14 mouse cellular contexts compared by ENCODE assay signal in the genomic region with DNA sequence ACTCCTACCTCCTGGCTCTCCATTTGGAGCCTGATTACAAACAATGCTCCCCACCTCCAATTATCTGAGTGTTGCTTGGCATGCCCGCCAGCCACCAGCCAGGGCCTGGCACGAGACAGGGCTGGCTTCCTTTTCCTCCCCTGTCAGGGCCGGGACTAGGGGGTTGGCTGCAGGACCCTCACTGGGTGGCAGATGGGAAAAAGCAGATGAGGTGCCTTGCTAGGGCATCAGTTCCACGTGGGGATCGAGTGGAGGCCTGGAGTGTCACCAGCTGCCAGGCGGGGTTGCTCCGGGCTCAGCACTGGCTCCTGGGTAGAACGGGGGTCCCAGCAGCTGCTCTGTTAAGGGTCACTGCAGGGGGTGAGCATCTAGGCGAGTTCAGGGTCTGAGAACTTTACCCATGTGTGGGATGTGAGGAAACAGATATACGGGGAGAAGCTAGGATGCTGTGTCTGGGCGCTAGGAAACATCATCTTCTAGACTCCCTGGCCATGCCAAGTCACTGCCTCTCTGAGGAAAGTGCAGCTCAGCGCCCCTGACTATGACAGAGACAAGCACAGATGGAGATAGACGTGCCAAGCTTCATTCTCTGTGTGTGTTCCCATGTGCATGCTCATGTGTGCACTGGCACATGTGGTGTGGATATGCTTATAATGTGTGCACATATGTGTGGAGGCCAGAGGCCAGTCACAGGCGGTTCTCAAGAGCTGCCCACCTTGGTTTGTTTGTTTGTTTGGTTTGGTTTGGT. TPM values are rescaled to one million over a fixed set of nuclear protein-coding genes. Genes with fewer than 3 reads are reported as not detected.
A peak's percentile ranks its signal among the peaks of the same experiment; 100 is the strongest.
DNase-seq lines count a peak whose midpoint lies in the region; ATAC-seq lines count a peak whose summit lies in the region.
"Had no signal": no experiment of that assay in that cellular context is flagged by ENCODE, and none has a peak within 500 bp of the region (broad histone marks: within the 10 kb centered on the region; RNA-seq: fewer than 3 reads in every experiment).

No protein-coding gene starts in this region.

- ATAC-seq in neural tube, embryonic 13.5 days (ENCODE audit: low read depth) = peak; percentile 16; the same call in 1 of the 2 replicates
- ATAC-seq in hindbrain, embryonic 14.5 days (ENCODE audit: low FRiP score) = no peak
- ATAC-seq in neural tube, embryonic 15.5 days (ENCODE audit: low FRiP score) = no peak
- no peak for ATAC-seq in granulocyte monocyte progenitor cell, adult 5-6 weeks (replicated peaks; ENCODE audit: poor library complexity, severe bottlenecking)

- 0 out of 2 replicates have a peak overlapping the region, but pooled peaks have one; percentile 12 for H3K9ac ChIP-seq in neural tube, embryonic 13.5 days
- H3K9ac ChIP-seq in hindbrain, embryonic 14.5 days = no peak overlapping the region
- no peak overlapping the region for H3K9ac ChIP-seq in neural tube, embryonic 15.5 days (replicated peaks)

- DNase-seq in cerebellum, postnatal 10 days = peak; percentile 73 to 88
- no peak for DNase-seq in cerebellum, adult 9-10 months
- no peak for DNase-seq in neural tube, embryonic 10.5 days (ENCODE audit: extremely low spot score, low spot score)
- DNase-seq in hindbrain, embryonic 14.5 days (ENCODE audit: low spot score) = no peak
- no peak for DNase-seq in kidney, postnatal 14 days
- DNase-seq: gastrocnemius, postnatal 14 days; heart, postnatal 10 days; kidney, adult 9 months; lung, adult 18-20 months; lung, postnatal 36 days had no signal

- no peaks in the 10 kb centered on the region for H3K27me3 ChIP-seq in neural tube, embryonic 13.5 days
- H3K27me3 ChIP-seq in hindbrain, embryonic 14.5 days (ENCODE audit: control insufficient read depth, insufficient read depth, low read length) = no peaks in the 10 kb centered on the region
- H3K27me3 ChIP-seq in neural tube, embryonic 15.5 days (replicated peaks) = no peaks in the 10 kb centered on the region
- H3K27me3 ChIP-seq: CH12.LX had no signal

- H3K36me3 ChIP-seq in neural tube, embryonic 13.5 days = 0 out of 2 replicates have a peak, but pooled peaks cover 4% of the 10 kb centered on the region
- H3K36me3 ChIP-seq in hindbrain, embryonic 14.5 days (replicated peaks; ENCODE audit: control insufficient read depth, insufficient read depth) = no peaks in the 10 kb centered on the region
- H3K36me3 ChIP-seq in neural tube, embryonic 15.5 days = no peaks in the 10 kb centered on the region

- H3K4me2 ChIP-seq in neural tube, embryonic 13.5 days = no peak overlapping the region
- H3K4me2 ChIP-seq in hindbrain, embryonic 14.5 days (replicated peaks) = no peak overlapping the region
- H3K4me2 ChIP-seq in neural tube, embryonic 15.5 days = no peak overlapping the region

- H3K4me3 ChIP-seq in neural tube, embryonic 13.5 days = no peak overlapping the region
- no peak overlapping the region for H3K4me3 ChIP-seq in hindbrain, embryonic 14.5 days (replicated peaks; ENCODE audit: low read length)
- H3K4me3 ChIP-seq in neural tube, embryonic 15.5 days (replicated peaks) = no peak overlapping the region

- peak overlapping the region; percentile 75 for H3K27ac ChIP-seq in neural tube, embryonic 13.5 days (replicated peaks)
- peak overlapping the region; percentile 61 for H3K27ac ChIP-seq in hindbrain, embryonic 14.5 days
- peak overlapping the region; percentile 33; the same call in 1 of the 2 replicates for H3K27ac ChIP-seq in neural tube, embryonic 15.5 days (replicated peaks)

- WGBS in neural tube, embryonic 13.5 days = 54% methylated on average over 14 of the region's 14 CpGs
- WGBS in hindbrain, embryonic 14.5 days = 53% methylated on average over 14 of the region's 14 CpGs
- WGBS in neural tube, embryonic 15.5 days = 47% methylated on average over 14 of the region's 14 CpGs

- peaks cover 49% of the 10 kb centered on the region for H3K4me1 ChIP-seq in neural tube, embryonic 13.5 days (replicated peaks)
- peaks cover 6% of the 10 kb centered on the region for H3K4me1 ChIP-seq in hindbrain, embryonic 14.5 days (replicated peaks; ENCODE audit: control insufficient read depth, insufficient read depth, low read length)
- peaks cover 14% of the 10 kb centered on the region for H3K4me1 ChIP-seq in neural tube, embryonic 15.5 days

- no peaks in the 10 kb centered on the region for H3K9me3 ChIP-seq in neural tube, embryonic 13.5 days
- H3K9me3 ChIP-seq in hindbrain, embryonic 14.5 days (ENCODE audit: control insufficient read depth, low read length) = no peaks in the 10 kb centered on the region
- H3K9me3 ChIP-seq in neural tube, embryonic 15.5 days (replicated peaks) = no peaks in the 10 kb centered on the region

RNA-seq across cellular contexts. Expression of a gene that starts 18.9 kb away (rescaled TPM):
- 11.3 and 17.1 TPM in 2 replicates for polyA plus RNA-seq in neural tube, embryonic 13.5 days (2015; fragmentation: Nextera tagmentation; extraction: Ambion mirVana)
- 10.9 and 12.8 TPM in 2 replicates for polyA plus RNA-seq in hindbrain, embryonic 14.5 days (2014; fragmentation: Nextera tagmentation; extraction: Ambion mirVana)
- polyA plus RNA-seq in neural tube, embryonic 15.5 days (2015; fragmentation: Nextera tagmentation; extraction: Ambion mirVana) = 8.4 and 19.4 TPM in 2 replicates
- 32.4 and 32.8 TPM in 2 replicates for total RNA-seq in granulocyte monocyte progenitor cell, adult 5-6 weeks (2014; fragmentation: Nextera tagmentation)
- total RNA-seq in granulocyte monocyte progenitor cell, adult 5-6 weeks (2017) = 3.2 and 6.9 TPM in 2 replicates

RNA-seq across cellular contexts. Expression of a gene that starts 35.7 kb away (rescaled TPM):
- polyA plus RNA-seq in neural tube, embryonic 13.5 days (2015; fragmentation: Nextera tagmentation; extraction: Ambion mirVana) = 165 and 172 TPM in 2 replicates
- 184 and 202 TPM in 2 replicates for polyA plus RNA-seq in hindbrain, embryonic 14.5 days (2014; fragmentation: Nextera tagmentation; extraction: Ambion mirVana)
- 166 and 177 TPM in 2 replicates for polyA plus RNA-seq in neural tube, embryonic 15.5 days (2015; fragmentation: Nextera tagmentation; extraction: Ambion mirVana)
- total RNA-seq in granulocyte monocyte progenitor cell, adult 5-6 weeks (2014; fragmentation: Nextera tagmentation) = 64.6 and 67.4 TPM in 2 replicates
- total RNA-seq in granulocyte monocyte progenitor cell, adult 5-6 weeks (2017) = 52.0 and 54.8 TPM in 2 replicates

Comparison
In these comparisons a context has a peak if more than half of its experiments do, and no peak if none do; other contexts are left out.
1. DNase-seq: peak in cerebellum, postnatal 10 days (2 of 2); none in cerebellum, adult 9-10 months (single experiment), neural tube, embryonic 10.5 days (single experiment), hindbrain, embryonic 14.5 days (single experiment) and kidney, postnatal 14 days (single experiment).
2. Peak in every context shown above with its lines, with median percentiles within 50 percentile points of each other: H3K27ac ChIP-seq.